Mouse (Mus musculus) hindbrain, postnatal 0 days (tissue): Measurements from ENCODE around the gene Nek8. TPM values are rescaled to one million over a fixed set of nuclear protein-coding genes. Genes with fewer than 3 reads are reported as not detected.

ENCODE experiments used
- ATAC-seq: fragments of 200-750 bp; cut with Nextera tagmentation; 2 replicates; pipeline ENCODE4 v1.8.0; 2017; ENCODE audit warnings: mild to moderate bottlenecking, moderate TSS enrichment, moderate library complexity
- DNase-seq: peaks from one replicate; pipeline ENCODE4 v3.0.0-alpha.2; 2015; ENCODE audit warnings: low spot score
- H3K27ac ChIP-seq: fragments of 300-500 bp; sonication (generic); 2 replicates; pipeline ENCODE4 v1.5.1; 2014; ENCODE audit warnings: mild to moderate bottlenecking
- H3K27me3 ChIP-seq: fragments of 300-500 bp; sonication (generic); 2 replicates; pipeline ENCODE4 v1.6.1; 2014; ENCODE audit warnings: low read length, mixed read lengths; ENCODE audit not compliant: insufficient read depth
- H3K36me3 ChIP-seq: fragments of 300-500 bp; sonication (generic); 2 replicates; pipeline ENCODE4 v1.6.1; 2014; ENCODE audit warnings: low read length, mixed read lengths; ENCODE audit not compliant: insufficient read depth
- H3K4me1 ChIP-seq: fragments of 300-500 bp; sonication (generic); 2 replicates; pipeline ENCODE4 v1.6.1; 2014; ENCODE audit warnings: antibody characterized with exemption, low read length, mixed read lengths; ENCODE audit not compliant: insufficient read depth
- H3K4me2 ChIP-seq: fragments of 300-500 bp; sonication (generic); 2 replicates; pipeline ENCODE4 v1.6.1; 2014; ENCODE audit warnings: low read depth, mild to moderate bottlenecking, low read length, moderate library complexity, mixed read lengths
- H3K4me3 ChIP-seq: fragments of 300-500 bp; sonication (generic); 2 replicates; pipeline ENCODE4 v1.5.1; 2014; ENCODE audit warnings: low read length
- H3K9ac ChIP-seq: fragments of 300-500 bp; sonication (generic); replicated peaks from 2 replicates; pipeline ENCODE4 v1.6.1; 2014; ENCODE audit warnings: mild to moderate bottlenecking, low read length, moderate library complexity, mixed read lengths
- H3K9me3 ChIP-seq: fragments of 300-500 bp; sonication (generic); 2 replicates; pipeline ENCODE4 v1.6.1; 2016; ENCODE audit warnings: low read length, mixed read lengths
- CTCF ChIP-seq: IDR thresholded peaks from 2 replicates; pipeline ENCODE4 v1.5.1; 2016; ENCODE audit warnings: antibody characterized with exemption, control low read depth, low read depth
- WGBS: fragments of 180-500 bp; shearing (Covaris S2); extraction: QIAGEN DNeasy Blood & Tissue Kit; methylation state at CpG from one replicate; pipeline ENCODE4 v1.1.7; 2014; 5-methylcytosine and 5-hydroxymethylcytosine counted together
- polyA plus RNA-seq: library from polyadenylated mRNA; unstranded; fragments of >200 nt; fragmentation: Nextera tagmentation; extraction: Ambion mirVana; gene quantifications from 2 replicates; pipeline ENCODE4 v1.2.1, GENCODE M21; 2015
- total RNA-seq: library from RNA; depleted of rRNA; stranded (reverse); fragments of >200 nt; gene quantifications from 2 replicates; pipeline ENCODE4 v1.2.3, GENCODE M21; 2014

Nek8 gene
- total and polyA plus RNA-seq, 2 experiments from 2014 or later = 7.3 to 11.8 TPM

- Histone ChIP-seq H3K9me3 (no peaks in the 10 kb centered on the region), H3K27ac (0 out of 2 replicates have a peak overlapping the region, but pooled peaks have one; percentile 16), H3K4me3 (peak overlapping the region; percentile 77), H3K36me3 (peaks cover 22% of the 10 kb centered on the region), H3K9ac (no peak overlapping the region), H3K4me2 (peak overlapping the region; percentile 70), H3K4me1 (peaks cover 11% of the 10 kb centered on the region), H3K27me3 (no peaks in the 10 kb centered on the region)
- TF ChIP-seq CTCF = no peak
- no peak for ATAC-seq
- 46% methylated on average over 10 of the region's 10 CpGs for WGBS
- DNase-seq = no peak
Observed at GRCm38 (mm10) chr11:78183884-78184514, 7.5 kb upstream of the Nek8 start.

GRCm38 (mm10) chr11:78182961-78183844 is 6.7 kb upstream of the Nek8 start, which contains the start of gene Rpl23a:
Gene Rpl23a, minus strand, starts transcription at chr11:78183584.
- under 1% methylated on average over 38 of the region's 38 CpGs for WGBS
- H3K27ac ChIP-seq = peak within 1 kb of the TSS; percentile 95
- peak; percentile 66 for TF ChIP-seq CTCF
- H3K4me2 ChIP-seq = peak within 1 kb of the TSS; percentile 70
- H3K4me3 ChIP-seq = peak within 1 kb of the TSS; percentile 77
- no peaks in the 10 kb centered on the region for H3K9me3 ChIP-seq
- peak within 1 kb of the TSS; percentile 75 for H3K9ac ChIP-seq
- DNase-seq = peak; percentile 98
- H3K36me3 ChIP-seq = peaks cover 22% of the 10 kb centered on the region
- H3K4me1 ChIP-seq = peaks cover 17% of the 10 kb centered on the region
- ATAC-seq = peak; percentile 91
- no peaks in the 10 kb centered on the region for H3K27me3 ChIP-seq

- peak overlapping the region; percentile 75 for H3K9ac ChIP-seq
- WGBS = 9% methylated on average over 7 of the region's 7 CpGs
- TF ChIP-seq CTCF = no peak
- H3K4me2 ChIP-seq = peak overlapping the region; percentile 70
- H3K9me3 ChIP-seq = no peaks in the 10 kb centered on the region
- H3K4me3 ChIP-seq = peak overlapping the region; percentile 77
- peaks cover 22% of the 10 kb centered on the region for H3K36me3 ChIP-seq
- H3K4me1 ChIP-seq = peaks cover 17% of the 10 kb centered on the region
- ATAC-seq = no peak
- no peak for DNase-seq
- H3K27ac ChIP-seq = peak overlapping the region; percentile 95; the same call in 1 of the 2 replicates
- no peaks in the 10 kb centered on the region for H3K27me3 ChIP-seq
Observed at GRCm38 (mm10) chr11:78182450-78182849, 6.0 kb upstream of the Nek8 start.

DNA sequence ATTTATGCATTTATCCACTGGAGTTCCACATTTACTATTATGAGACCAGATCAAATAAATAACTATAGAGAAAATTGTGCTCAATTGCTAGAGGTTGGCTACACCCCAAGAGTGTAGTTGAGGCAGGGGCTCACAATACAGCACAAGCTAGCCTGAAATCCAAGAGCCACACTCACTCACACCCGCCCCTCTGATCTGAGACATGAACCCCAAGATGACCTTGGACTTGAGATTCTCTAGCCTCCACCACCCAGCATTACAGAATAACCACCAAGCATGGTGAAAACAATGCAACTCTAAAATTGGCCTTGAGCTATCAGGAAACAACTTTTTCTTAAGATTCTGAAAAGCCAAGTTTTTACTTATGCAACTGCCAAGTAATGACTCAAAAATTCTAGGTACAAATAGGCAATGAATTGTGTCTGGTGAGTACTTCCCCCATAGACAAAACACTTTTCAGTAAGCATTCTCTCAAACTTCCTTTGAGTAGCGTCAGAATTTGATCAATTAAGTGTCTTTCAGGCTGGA is 5.4 kb upstream of the Nek8 start:
- WGBS = 46% methylated on average over 2 of the region's 2 CpGs
- TF ChIP-seq CTCF = no peak
- Histone ChIP-seq H3K27me3 (no peaks in the 10 kb centered on the region), H3K27ac (no peak overlapping the region), H3K9ac (peak overlapping the region; percentile 75), H3K36me3 (peaks cover 22% of the 10 kb centered on the region), H3K4me3 (peak overlapping the region; percentile 77), H3K4me2 (peak overlapping the region; percentile 70), H3K9me3 (no peaks in the 10 kb centered on the region), H3K4me1 (peaks cover 17% of the 10 kb centered on the region)
- no peak for ATAC-seq
- no peak for DNase-seq

DNA sequence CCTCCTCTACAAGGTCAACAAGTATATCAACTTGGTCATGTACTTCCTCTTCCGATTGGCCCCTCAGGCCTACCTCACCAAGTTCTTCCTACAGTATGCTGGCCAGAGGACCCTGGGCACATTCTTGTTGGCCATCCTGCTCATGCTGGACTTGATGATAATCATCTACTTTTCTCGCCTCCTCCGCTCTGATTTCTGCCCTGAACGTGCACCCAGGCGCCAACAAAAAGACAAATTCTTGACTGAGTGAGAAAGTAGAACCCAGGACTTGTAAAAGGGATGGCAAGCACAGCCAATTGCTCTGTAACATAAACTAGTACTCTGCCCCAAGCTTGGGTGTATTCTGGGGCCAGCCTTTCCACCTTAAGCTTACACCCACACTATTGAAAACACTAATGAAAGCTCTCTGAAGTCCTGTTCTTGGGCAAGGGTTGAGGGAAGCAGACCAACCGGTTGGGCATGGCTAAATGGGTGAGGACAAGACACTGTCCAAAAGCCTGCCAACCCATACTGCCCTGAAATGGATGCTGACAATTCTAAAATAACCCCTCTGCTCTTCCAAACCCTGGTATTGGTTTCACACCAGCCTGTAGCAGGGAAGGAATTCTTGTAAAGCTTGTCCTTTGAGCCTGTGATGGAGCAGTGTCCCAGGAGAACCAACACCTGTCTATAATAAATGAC is 3.7 kb upstream of the Nek8 start:
- H3K9ac ChIP-seq = no peak overlapping the region
- H3K9me3 ChIP-seq = no peaks in the 10 kb centered on the region
- H3K4me3 ChIP-seq = no peak overlapping the region
- WGBS = 77% methylated on average over 6 of the region's 6 CpGs
- H3K4me1 ChIP-seq = peaks cover 17% of the 10 kb centered on the region
- TF ChIP-seq CTCF = no peak
- DNase-seq (no peak), ATAC-seq (no peak)
- no peaks in the 10 kb centered on the region for H3K27me3 ChIP-seq
- peaks cover 22% of the 10 kb centered on the region for H3K36me3 ChIP-seq
- peak overlapping the region; percentile 59 for H3K4me2 ChIP-seq
- H3K27ac ChIP-seq = no peak overlapping the region

GRCm38 (mm10) chr11:78179438-78179999 is 3.0 kb upstream of the Nek8 start:
- no peak for DNase-seq
- Histone ChIP-seq H3K4me3 (peak overlapping the region; percentile 55), H3K27ac (peak overlapping the region; percentile 91; the same call in 1 of the 2 replicates), H3K4me1 (peaks cover 17% of the 10 kb centered on the region), H3K4me2 (peak overlapping the region; percentile 59), H3K36me3 (peaks cover 22% of the 10 kb centered on the region), H3K27me3 (no peaks in the 10 kb centered on the region), H3K9ac (no peak overlapping the region; the same call in 1 of the 2 replicates), H3K9me3 (no peaks in the 10 kb centered on the region)
- no peak for TF ChIP-seq CTCF
- WGBS = 29% methylated on average over 8 of the region's 8 CpGs
- no peak for ATAC-seq
